Mouse (Mus musculus): ENCODE data around the gene Gpr179.

Gpr179 gene

GRCm38 (mm10) chr11:97352027-97352684 is at the start of gene Gpr179:
Gpr179 (minus strand) TSS chr11:97352077.
- DNase-seq (ENCODE audit: low spot score in 2 of 2), result no peak

- DNase-seq (ENCODE audit: low spot score in 2 of 2), result peak in 1 of 2 experiments; percentile 58
Measured at GRCm38 (mm10) chr11:97401082-97401481, 49.2 kb upstream of the Gpr179 start.

GRCm38 (mm10) chr11:97399958-97400710 is 48.3 kb upstream of the Gpr179 start:
- peak; percentile 70 to 86 for DNase-seq (ENCODE audit: low spot score in 2 of 2)

- peak in 1 of 2 experiments; percentile 55 for DNase-seq (ENCODE audit: low spot score in 2 of 2)
Measured at GRCm38 (mm10) chr11:97398506-97398905, 46.6 kb upstream of the Gpr179 start.

- no peak for DNase-seq (ENCODE audit: low spot score in 2 of 2)
Measured at GRCm38 (mm10) chr11:97394146-97394545, 42.3 kb upstream of the Gpr179 start.

GRCm38 (mm10) chr11:97393658-97394057 is 41.8 kb upstream of the Gpr179 start:
- no peak for DNase-seq (ENCODE audit: low spot score in 2 of 2)

- DNase-seq (ENCODE audit: low spot score in 2 of 2), result no peak
Measured at GRCm38 (mm10) chr11:97389127-97389526, 37.2 kb upstream of the Gpr179 start.

GRCm38 (mm10) chr11:97387811-97388210 is 35.9 kb upstream of the Gpr179 start:
- DNase-seq (ENCODE audit: low spot score in 2 of 2), result no peak

GRCm38 (mm10) chr11:97383764-97384163 is 31.9 kb upstream of the Gpr179 start:
- no peak for DNase-seq (ENCODE audit: low spot score in 2 of 2)

GRCm38 (mm10) chr11:97383017-97383416 is 31.1 kb upstream of the Gpr179 start:
- no peak for DNase-seq (ENCODE audit: low spot score in 2 of 2)

- no peak for DNase-seq (ENCODE audit: low spot score in 2 of 2)
Measured at GRCm38 (mm10) chr11:97380036-97380435, 28.2 kb upstream of the Gpr179 start.

GRCm38 (mm10) chr11:97373402-97373801 is 21.5 kb upstream of the Gpr179 start:
- no peak for DNase-seq (ENCODE audit: low spot score in 2 of 2)

GRCm38 (mm10) chr11:97372159-97372864 is 20.4 kb upstream of the Gpr179 start:
- no peak for DNase-seq (ENCODE audit: low spot score in 2 of 2)

- DNase-seq (ENCODE audit: low spot score in 2 of 2), result no peak
Measured at GRCm38 (mm10) chr11:97370329-97371091, 18.6 kb upstream of the Gpr179 start.

GRCm38 (mm10) chr11:97368501-97368900 is 16.6 kb upstream of the Gpr179 start:
- DNase-seq (ENCODE audit: low spot score in 2 of 2), result no peak

GRCm38 (mm10) chr11:97365556-97365955 is 13.7 kb upstream of the Gpr179 start:
- DNase-seq (ENCODE audit: low spot score in 2 of 2), result no peak

GRCm38 (mm10) chr11:97363644-97363995 is 11.7 kb upstream of the Gpr179 start:
- DNase-seq (ENCODE audit: low spot score in 2 of 2), result peak in 1 of 2 experiments; percentile 65

- peak in 1 of 2 experiments; percentile 53 for DNase-seq (ENCODE audit: low spot score in 2 of 2)
Measured at GRCm38 (mm10) chr11:97362943-97363643, 11.2 kb upstream of the Gpr179 start.

- DNase-seq (ENCODE audit: low spot score in 2 of 2), result peak; percentile 45 to 85
Measured at GRCm38 (mm10) chr11:97362649-97362942, 10.7 kb upstream of the Gpr179 start.

- peak; percentile 95 to 97 for DNase-seq (ENCODE audit: low spot score in 2 of 2)
Measured at GRCm38 (mm10) chr11:97361948-97362648, 10.2 kb upstream of the Gpr179 start, which contains the start of gene Socs7. Socs7 (plus strand) TSS chr11:97362551.

GRCm38 (mm10) chr11:97357663-97358062 is 5.8 kb upstream of the Gpr179 start:
- peak; percentile 70 to 89 for DNase-seq (ENCODE audit: low spot score in 2 of 2)

Measured in spleen, postnatal 4 days (tissue).